Mouse (Mus musculus) hindbrain, embryonic 15.5 days (tissue): Measurements from ENCODE around the gene 5730522E02Rik. TPM values are rescaled to one million over a fixed set of nuclear protein-coding genes. Genes with fewer than 3 reads are reported as not detected.
A peak's percentile ranks its signal among the peaks of the same experiment; 100 is the strongest.
"Not testable (repeated sequence)": the region's sequence is repeated elsewhere in the genome, so short reads cannot be mapped to it uniquely, and the experiment has no call there.

Experiments used
- ATAC-seq: fragments of 200-750 bp; cut with Nextera tagmentation; 2 replicates; pipeline ENCODE4 v1.8.0; 2017; ENCODE audit warnings: low read depth, moderate number of reproducible peaks, moderate TSS enrichment; ENCODE audit not compliant: low FRiP score
- H3K27ac ChIP-seq: fragments of 300-500 bp; sonication (generic); replicated peaks from 2 replicates; pipeline ENCODE4 v1.5.1; 2015; ENCODE audit warnings: mild to moderate bottlenecking, inconsistent platforms
- H3K27me3 ChIP-seq: fragments of 300-500 bp; sonication (generic); 2 replicates; pipeline ENCODE4 v1.6.1; 2015; ENCODE audit warnings: control low read depth, inconsistent platforms
- H3K36me3 ChIP-seq: fragments of 300-500 bp; sonication (generic); 2 replicates; pipeline ENCODE4 v1.6.1; 2015; ENCODE audit warnings: control low read depth, inconsistent platforms
- H3K4me1 ChIP-seq: fragments of 300-500 bp; sonication (generic); replicated peaks from 2 replicates; pipeline ENCODE4 v1.6.1; 2015; ENCODE audit warnings: control low read depth, inconsistent platforms
- H3K4me2 ChIP-seq: fragments of 300-500 bp; sonication (generic); 2 replicates; pipeline ENCODE4 v1.6.1; 2015; ENCODE audit warnings: moderate library complexity, mild to moderate bottlenecking, inconsistent platforms
- H3K4me3 ChIP-seq: fragments of 300-500 bp; sonication (generic); 2 replicates; pipeline ENCODE4 v1.5.1; 2015; ENCODE audit warnings: mild to moderate bottlenecking, inconsistent platforms
- H3K9ac ChIP-seq: fragments of 300-500 bp; sonication (generic); 2 replicates; pipeline ENCODE4 v1.6.1; 2015; ENCODE audit warnings: inconsistent platforms
- H3K9me3 ChIP-seq: fragments of 300-500 bp; sonication (generic); 2 replicates; pipeline ENCODE4 v1.6.1; 2016; ENCODE audit warnings: control low read depth, inconsistent platforms
- WGBS: fragments of 180-500 bp; shearing (Covaris S2); methylation state at CpG from one replicate; pipeline ENCODE4 v1.1.7; 2015; 5-methylcytosine and 5-hydroxymethylcytosine counted together
- polyA plus RNA-seq: library from polyadenylated mRNA; unstranded; fragments of >200 nt; fragmentation: Nextera tagmentation; extraction: Ambion mirVana; gene quantifications from 2 replicates; pipeline ENCODE4 v1.2.1, GENCODE M21; 2015

The 5730522E02Rik gene
- polyA plus RNA-seq: 13.7 and 13.9 TPM in 2 replicates

DNA sequence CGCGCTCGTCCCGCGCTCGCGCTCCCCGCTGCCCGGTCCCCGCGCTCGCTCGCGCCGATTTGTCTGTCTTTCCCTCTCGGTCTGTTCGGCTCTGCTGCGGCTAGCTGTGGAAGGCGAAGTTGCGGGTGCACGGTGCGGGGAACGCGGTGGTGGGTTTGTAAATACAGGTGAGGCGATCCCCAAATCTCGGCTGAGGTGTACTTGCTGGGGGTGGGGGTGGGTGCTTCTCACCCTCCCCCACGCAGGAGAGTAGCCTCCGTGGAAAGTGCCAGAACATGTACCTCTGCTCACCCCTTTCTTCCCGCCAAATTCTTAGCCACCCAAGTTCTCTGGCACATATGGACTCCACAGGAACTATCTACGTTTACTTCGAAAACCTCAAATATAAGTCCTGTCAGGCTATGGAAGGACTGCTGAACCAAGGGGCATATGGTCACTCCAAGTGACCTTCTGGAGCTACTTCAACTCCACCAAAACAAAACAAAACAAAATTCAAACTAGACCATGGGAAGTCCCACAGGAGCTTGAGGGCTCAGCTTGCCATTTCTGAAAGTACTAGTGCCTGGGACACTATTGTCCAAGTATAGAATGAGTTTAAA lies at the start of gene 5730522E02Rik:
Gene 5730522E02Rik (minus strand): TSS at position 182 of the 599 bp plus-strand sequence.
- 2% methylated on average over 31 of the region's 31 CpGs for WGBS
- Histone ChIP-seq H3K4me3 (peak within 1 kb of the TSS; percentile 70), H3K27me3 (no peaks in the 10 kb centered on the region), H3K4me2 (peak within 1 kb of the TSS; percentile 88), H3K9ac (peak within 1 kb of the TSS; percentile 90), H3K4me1 (no peaks in the 10 kb centered on the region; the same call in 1 of the 2 replicates), H3K36me3 (no peaks in the 10 kb centered on the region), H3K27ac (peak within 1 kb of the TSS; percentile 96), H3K9me3 (no peaks in the 10 kb centered on the region)
- ATAC-seq: peak; percentile 80

DNA sequence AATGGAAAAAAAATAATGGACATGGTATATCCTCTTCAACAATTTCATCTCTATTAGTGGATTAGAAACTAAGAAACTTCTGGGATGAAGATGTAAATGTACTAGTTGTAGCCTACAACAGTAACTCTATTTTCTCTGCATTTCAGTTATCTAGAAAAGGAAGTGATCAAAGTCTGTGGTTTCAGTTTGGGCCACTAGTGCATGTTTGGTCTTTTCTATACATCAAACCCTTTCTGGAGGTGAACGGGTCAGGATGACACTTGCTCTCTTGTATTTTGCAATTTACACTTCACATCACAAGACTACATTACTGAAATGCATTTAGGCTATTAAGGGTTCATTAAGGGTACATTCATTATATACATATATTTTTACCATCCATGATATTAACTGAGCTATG lies 26.0 kb upstream of the 5730522E02Rik start:
- H3K4me3 ChIP-seq: no peak overlapping the region
- H3K9ac ChIP-seq: no peak overlapping the region
- no peak overlapping the region for H3K4me2 ChIP-seq
- H3K4me1 ChIP-seq: no peaks in the 10 kb centered on the region
- no peaks in the 10 kb centered on the region for H3K27me3 ChIP-seq
- H3K9me3 ChIP-seq: no peaks in the 10 kb centered on the region
- no peaks in the 10 kb centered on the region for H3K36me3 ChIP-seq
- no peak overlapping the region for H3K27ac ChIP-seq
- WGBS: 100% methylated on average over 1 of the region's 1 CpGs
- no peak for ATAC-seq

DNA sequence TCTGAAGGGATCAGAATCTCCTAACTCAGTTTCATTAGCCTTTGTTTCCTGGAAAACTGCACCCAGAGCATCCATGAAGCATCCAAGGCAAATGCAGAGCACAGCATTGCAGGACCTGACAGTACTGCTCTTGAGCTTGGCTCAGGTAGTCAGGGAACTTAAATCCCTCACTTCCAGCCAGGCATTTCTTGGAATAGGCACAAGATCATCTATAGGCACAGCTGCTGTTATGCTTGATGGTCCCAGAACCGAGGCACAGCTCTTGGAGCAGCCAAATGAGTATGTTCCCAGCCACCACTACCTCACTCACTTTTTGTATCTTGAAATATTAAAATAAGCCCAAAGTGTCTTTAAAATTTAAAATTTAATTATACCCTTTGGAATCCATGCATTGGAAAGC lies 19.3 kb upstream of the 5730522E02Rik start:
- WGBS: 62% methylated on average over 1 of the region's 1 CpGs
- Histone ChIP-seq H3K27ac (no peak overlapping the region), H3K4me3 (no peak overlapping the region), H3K36me3 (no peaks in the 10 kb centered on the region), H3K4me2 (no peak overlapping the region), H3K27me3 (no peaks in the 10 kb centered on the region), H3K9ac (no peak overlapping the region), H3K4me1 (no peaks in the 10 kb centered on the region), H3K9me3 (no peaks in the 10 kb centered on the region)
- ATAC-seq: no peak

DNA sequence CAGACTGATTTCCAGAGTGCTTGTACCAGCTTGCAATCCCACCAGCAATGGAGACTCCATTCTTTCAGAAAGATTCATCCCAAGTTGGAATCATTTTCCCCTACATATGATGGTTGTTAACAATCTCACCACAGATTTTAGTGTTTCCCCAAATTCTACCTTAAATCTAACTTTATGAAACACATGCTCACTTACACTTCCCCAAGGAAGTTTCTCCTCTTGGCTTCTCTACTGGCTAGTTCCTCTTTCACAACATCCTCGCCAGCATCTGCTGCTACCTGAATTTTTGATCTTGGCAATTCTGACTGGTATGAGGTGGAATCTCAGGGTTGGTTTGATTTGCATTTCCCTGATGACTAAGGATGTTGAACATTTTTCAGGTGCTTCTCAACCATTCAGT lies 3.1 kb upstream of the 5730522E02Rik start:
- not testable (repeated sequence) for H3K36me3 ChIP-seq, H3K4me1 ChIP-seq, ATAC-seq, H3K9me3 ChIP-seq, H3K27ac ChIP-seq, H3K4me2 ChIP-seq, H3K4me3 ChIP-seq, H3K27me3 ChIP-seq, H3K9ac ChIP-seq
- WGBS: 93% methylated on average over 1 of the region's 1 CpGs

DNA sequence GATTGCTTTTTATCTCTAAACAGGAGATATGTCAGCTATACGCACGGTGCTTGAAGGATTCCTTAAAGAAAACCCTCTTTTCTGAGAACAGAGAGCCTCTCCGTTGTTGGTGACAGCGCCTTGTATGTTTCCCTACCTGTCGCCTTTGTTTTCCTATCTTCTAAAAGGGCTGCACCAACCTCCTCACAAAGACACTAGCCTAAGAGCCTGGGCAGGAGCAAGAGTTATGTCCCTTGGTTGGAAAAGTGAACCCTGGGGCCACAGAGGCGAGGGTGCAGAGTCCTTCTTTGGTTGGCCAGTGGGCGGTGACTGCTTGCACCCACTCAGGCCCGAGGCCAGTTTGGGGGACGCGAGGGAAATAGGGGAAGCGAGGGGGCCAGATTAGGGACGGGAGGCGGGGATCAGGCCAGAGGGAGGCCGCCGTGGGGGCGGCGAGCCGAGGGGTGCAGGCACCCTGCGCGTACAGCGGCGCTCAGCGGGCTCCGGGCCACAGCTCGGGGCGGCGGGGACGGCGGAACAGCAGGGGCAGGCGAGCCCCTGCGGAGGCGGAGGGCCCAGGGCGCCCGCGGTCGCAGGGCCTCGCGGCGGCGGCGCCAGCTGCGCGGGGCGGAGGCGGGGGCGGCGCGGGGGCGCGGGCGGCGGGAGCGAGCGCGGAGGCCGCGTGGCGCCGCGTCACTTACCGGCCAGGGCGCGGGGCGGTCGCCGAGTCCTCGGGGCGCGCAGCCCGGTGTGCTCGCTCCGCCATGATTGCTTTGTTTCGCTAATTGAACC lies 567 bp downstream of the 5730522E02Rik start:
- Histone ChIP-seq H3K9me3 (no peaks in the 10 kb centered on the region), H3K36me3 (no peaks in the 10 kb centered on the region), H3K4me3 (peak overlapping the region; percentile 70), H3K9ac (peak overlapping the region; percentile 90), H3K27ac (peak overlapping the region; percentile 96), H3K4me1 (no peaks in the 10 kb centered on the region; the same call in 1 of the 2 replicates), H3K4me2 (peak overlapping the region; percentile 88), H3K27me3 (no peaks in the 10 kb centered on the region)
- WGBS: 1% methylated on average over 37 of the region's 73 CpGs
- ATAC-seq: peak; percentile 96

DNA sequence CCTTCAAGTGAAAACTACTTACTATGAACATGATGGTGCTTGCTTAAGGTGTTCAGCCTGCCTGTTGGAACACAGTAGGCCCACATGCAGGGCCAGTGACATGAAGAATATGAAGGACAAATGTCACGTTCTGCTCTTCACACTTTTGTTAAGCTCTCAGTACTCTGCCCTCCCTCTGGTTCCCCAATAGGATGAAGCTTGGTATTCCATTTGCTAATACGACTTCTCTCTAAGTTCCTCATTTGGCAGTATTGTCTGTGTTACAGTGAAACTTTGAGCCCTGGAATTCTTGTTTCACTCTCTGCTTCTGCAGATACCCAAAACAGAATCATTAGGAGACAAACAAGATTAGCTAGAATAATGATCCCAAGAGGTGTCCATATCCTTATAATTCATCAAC lies 7.1 kb downstream of the 5730522E02Rik start:
- Histone ChIP-seq H3K27me3 (no peaks in the 10 kb centered on the region), H3K27ac (no peak overlapping the region), H3K9me3 (no peaks in the 10 kb centered on the region), H3K4me1 (no peaks in the 10 kb centered on the region), H3K4me3 (no peak overlapping the region), H3K9ac (no peak overlapping the region), H3K36me3 (no peaks in the 10 kb centered on the region), H3K4me2 (no peak overlapping the region)
- 78% methylated on average over 2 of the region's 2 CpGs for WGBS
- no peak for ATAC-seq

DNA sequence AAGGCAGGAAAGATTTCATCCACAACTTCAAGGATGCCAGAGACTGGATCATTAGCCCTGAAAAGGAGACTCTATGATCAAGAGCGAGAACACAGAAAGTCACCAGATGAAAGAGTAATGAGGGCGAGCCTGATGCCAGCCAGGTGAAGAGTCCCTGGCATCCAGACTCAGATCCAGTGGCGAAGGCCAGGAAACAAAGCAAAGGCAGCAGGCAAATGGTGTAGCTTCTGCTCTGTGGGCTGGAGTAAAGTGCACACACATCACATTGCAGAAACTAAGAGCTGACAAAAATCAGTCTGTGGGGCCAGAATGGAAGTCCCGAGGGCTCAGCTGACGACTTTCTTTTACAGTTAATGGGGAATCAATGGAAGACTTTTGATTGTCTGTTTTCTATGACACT lies 7.7 kb downstream of the 5730522E02Rik start:
- Histone ChIP-seq H3K27me3 (no peaks in the 10 kb centered on the region), H3K9ac (no peak overlapping the region), H3K36me3 (no peaks in the 10 kb centered on the region), H3K27ac (no peak overlapping the region), H3K4me3 (no peak overlapping the region), H3K4me2 (no peak overlapping the region), H3K9me3 (no peaks in the 10 kb centered on the region), H3K4me1 (no peaks in the 10 kb centered on the region)
- 84% methylated on average over 5 of the region's 5 CpGs for WGBS
- ATAC-seq: no peak

DNA sequence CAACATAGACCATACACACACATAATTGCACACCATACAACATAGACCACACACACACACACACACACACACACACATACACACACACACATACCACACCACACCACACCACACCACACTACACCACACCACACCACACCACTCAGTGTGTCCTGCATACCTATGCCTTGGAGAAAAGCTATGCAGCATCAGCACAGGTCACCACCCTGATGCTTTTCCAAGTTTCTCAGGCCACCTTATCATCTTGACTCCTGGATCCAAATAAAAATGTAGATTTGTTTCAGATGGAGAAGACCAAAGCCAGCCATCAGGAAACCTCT lies 8.8 kb downstream of the 5730522E02Rik start:
- H3K27me3 ChIP-seq: no peaks in the 10 kb centered on the region
- H3K9me3 ChIP-seq: no peaks in the 10 kb centered on the region
- H3K9ac ChIP-seq: no peak overlapping the region
- H3K4me3 ChIP-seq: no peak overlapping the region
- no peaks in the 10 kb centered on the region for H3K4me1 ChIP-seq
- no peak overlapping the region for H3K4me2 ChIP-seq
- no peak overlapping the region for H3K27ac ChIP-seq
- no peak for ATAC-seq
- no peaks in the 10 kb centered on the region for H3K36me3 ChIP-seq

DNA sequence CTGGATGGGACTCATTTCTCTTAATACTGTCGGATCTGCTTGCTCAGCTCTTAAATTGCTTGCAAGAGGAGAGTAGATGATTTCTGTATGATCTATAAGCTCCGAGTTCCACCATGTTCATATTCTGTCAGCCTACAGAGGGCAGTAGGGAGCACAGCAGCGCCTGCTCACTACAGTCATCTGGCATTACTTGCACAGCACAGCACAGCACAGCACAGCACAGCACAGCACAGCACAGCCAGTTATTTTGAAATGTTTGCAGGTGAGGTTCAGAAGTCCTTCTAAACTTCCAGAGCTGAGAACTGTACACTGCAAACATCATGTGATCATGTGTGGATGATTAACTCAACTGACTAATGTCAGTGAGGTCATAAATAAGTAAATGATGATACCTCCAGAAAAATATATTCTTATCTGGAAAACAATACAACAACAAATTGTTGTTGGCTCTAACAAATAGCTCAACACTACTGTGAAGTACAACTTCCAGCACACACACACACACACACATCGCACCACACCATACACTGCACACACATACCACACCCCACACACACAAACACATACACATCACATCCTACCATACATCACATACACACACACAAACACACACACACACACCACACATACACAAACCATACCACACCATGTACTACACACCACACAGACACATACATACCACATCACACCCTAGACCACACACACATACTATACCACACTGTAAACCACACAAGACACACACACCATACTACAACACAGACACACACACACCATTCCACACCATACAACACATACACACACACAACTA lies 9.4 kb downstream of the 5730522E02Rik start:
- 55% methylated on average over 4 of the region's 4 CpGs for WGBS
- H3K4me3 ChIP-seq: no peak overlapping the region
- no peak overlapping the region for H3K9ac ChIP-seq
- H3K4me2 ChIP-seq: no peak overlapping the region
- H3K9me3 ChIP-seq: no peaks in the 10 kb centered on the region
- no peaks in the 10 kb centered on the region for H3K36me3 ChIP-seq
- H3K27ac ChIP-seq: no peak overlapping the region
- ATAC-seq: peak; percentile 54; the same call in 1 of the 2 replicates
- H3K27me3 ChIP-seq: no peaks in the 10 kb centered on the region
- H3K4me1 ChIP-seq: no peaks in the 10 kb centered on the region

DNA sequence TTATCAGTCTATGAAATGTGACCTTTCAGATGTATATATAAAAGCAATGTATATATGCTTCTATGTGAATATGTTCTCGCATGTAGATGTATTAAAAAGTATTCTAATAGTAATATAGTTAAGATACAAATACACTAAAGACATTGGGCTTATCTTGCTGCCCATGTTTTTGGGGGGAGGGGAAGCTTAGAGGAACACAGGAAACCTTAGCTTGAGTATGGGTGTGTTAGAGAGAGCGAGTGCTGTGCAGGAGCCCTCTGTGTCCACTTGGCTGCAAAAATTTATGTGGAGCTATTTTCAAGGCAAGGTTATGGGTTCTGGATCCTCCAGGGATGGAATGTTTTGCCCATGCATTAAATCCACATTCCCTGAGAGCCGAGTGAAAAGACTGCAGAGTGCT lies 15.1 kb downstream of the 5730522E02Rik start:
- Histone ChIP-seq H3K36me3 (no peaks in the 10 kb centered on the region), H3K4me1 (no peaks in the 10 kb centered on the region), H3K9ac (no peak overlapping the region), H3K27ac (no peak overlapping the region), H3K27me3 (no peaks in the 10 kb centered on the region), H3K9me3 (no peaks in the 10 kb centered on the region), H3K4me2 (no peak overlapping the region), H3K4me3 (no peak overlapping the region)
- WGBS: 89% methylated on average over 3 of the region's 3 CpGs
- ATAC-seq: no peak

DNA sequence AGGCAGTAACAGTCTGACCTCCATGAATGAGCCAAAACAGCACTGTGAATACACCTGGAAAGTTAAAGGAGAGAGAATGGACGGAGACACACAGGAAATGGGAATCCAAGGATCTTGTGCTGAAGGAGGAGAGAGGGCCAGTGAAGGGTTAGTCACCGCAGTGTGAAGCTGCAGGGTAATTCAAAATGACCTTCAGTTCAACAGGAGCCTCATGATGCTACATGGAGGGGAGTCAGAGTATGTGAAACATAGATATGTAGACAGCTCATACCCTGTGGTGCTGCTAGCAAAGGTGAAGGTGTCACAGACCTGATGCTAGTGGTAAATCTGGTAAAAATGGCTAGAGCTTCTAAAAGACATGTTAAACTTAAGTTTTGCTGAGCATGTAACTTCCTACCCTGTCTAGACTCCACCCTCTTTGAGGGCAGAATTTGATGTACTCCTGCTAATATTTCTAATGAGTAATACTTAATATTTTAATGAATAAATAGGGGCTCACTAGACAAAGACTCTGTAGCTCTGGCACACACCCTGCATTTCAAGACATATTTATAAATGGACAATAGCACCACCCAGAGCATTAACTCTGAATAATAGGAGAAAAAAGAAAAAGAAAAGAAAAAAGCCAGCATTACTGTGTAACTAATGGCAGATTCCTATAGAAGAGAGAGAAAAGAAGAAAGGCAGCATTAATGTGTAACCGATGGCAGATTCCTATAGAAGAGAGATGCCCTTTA lies 23.2 kb downstream of the 5730522E02Rik start:
- ATAC-seq: peak; percentile 63; the same call in 1 of the 2 replicates
- Histone ChIP-seq H3K4me2 (no peak overlapping the region), H3K27ac (no peak overlapping the region), H3K4me1 (no peaks in the 10 kb centered on the region), H3K36me3 (no peaks in the 10 kb centered on the region), H3K9me3 (no peaks in the 10 kb centered on the region), H3K27me3 (no peaks in the 10 kb centered on the region), H3K4me3 (no peak overlapping the region), H3K9ac (no peak overlapping the region)
- 73% methylated on average over 3 of the region's 3 CpGs for WGBS

DNA sequence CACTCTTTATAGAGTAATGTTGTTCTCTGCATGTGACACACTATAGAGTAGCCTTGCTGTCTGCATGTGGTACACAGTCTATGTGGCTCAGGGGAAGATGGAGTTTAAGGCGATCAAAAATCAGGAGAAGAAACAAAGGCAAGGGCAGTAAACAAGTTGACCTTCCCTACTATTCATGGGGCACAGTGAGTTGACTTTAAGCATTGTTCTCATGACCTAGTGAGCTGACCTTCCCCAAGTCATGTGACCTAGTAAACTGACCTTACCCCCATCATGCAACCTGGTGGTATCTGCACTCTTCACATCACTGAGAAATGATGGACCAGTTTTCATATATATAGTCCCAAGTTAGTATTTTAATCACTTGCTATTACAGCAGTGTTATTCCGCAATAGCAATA lies 40.0 kb downstream of the 5730522E02Rik start:
- Histone ChIP-seq H3K27me3 (no peaks in the 10 kb centered on the region), H3K4me3 (no peak overlapping the region), H3K27ac (no peak overlapping the region), H3K9me3 (no peaks in the 10 kb centered on the region), H3K4me2 (no peak overlapping the region), H3K9ac (no peak overlapping the region), H3K36me3 (no peaks in the 10 kb centered on the region), H3K4me1 (no peaks in the 10 kb centered on the region)
- 91% methylated on average over 2 of the region's 2 CpGs for WGBS
- no peak for ATAC-seq
